Mouse (Mus musculus) C2C12 (cell line): Measurements from ENCODE around the gene Vwa3a.

ENCODE experiments used
- CEBPB ChIP-seq: IDR thresholded peaks from one replicate; pipeline ENCODE4 v1.6.1; 2011; ENCODE audit warnings: low read depth, mild to moderate bottlenecking, control low read depth, moderate library complexity
- CTCF ChIP-seq: IDR thresholded peaks from one replicate; pipeline ENCODE4 v1.5.1; 2011; ENCODE audit not compliant: control insufficient read depth, insufficient read depth, insufficient read length
- FOSL1 ChIP-seq: IDR thresholded peaks from one replicate; pipeline ENCODE4 v1.8.0; 2011; ENCODE audit warnings: mild to moderate bottlenecking, low read length; ENCODE audit not compliant: poor library complexity, insufficient read depth, severe bottlenecking
- MAX ChIP-seq: IDR thresholded peaks from one replicate; pipeline ENCODE4 v1.6.1; 2011; ENCODE audit warnings: mild to moderate bottlenecking, control low read depth
- MYOD1 ChIP-seq: IDR thresholded peaks from one replicate; pipeline ENCODE4 v1.6.1; 2011; ENCODE audit warnings: low read depth; ENCODE audit not compliant: control insufficient read depth, insufficient read length
- MYOG ChIP-seq: IDR thresholded peaks from one replicate; pipeline ENCODE4 v1.6.1; 2011; ENCODE audit not compliant: control insufficient read depth, insufficient read length; ENCODE audit errors: extremely low read depth
- USF1 ChIP-seq: IDR thresholded peaks from one replicate; pipeline ENCODE4 v1.6.1; 2011; ENCODE audit warnings: low read depth, mild to moderate bottlenecking, control low read depth, moderate library complexity

- TF ChIP-seq CTCF (no peak), USF1 (no peak), CEBPB (no peak), MYOD1 (no peak), MAX (no peak), MYOG (no peak), FOSL1 (no peak)
Observed at GRCm38 (mm10) chr7:120722839-120723278, 16.3 kb upstream of the Vwa3a start.
